Mouse (Mus musculus) thymus, adult 2 months (tissue): ENCODE results near the gene Gadd45b.

Source experiments
- CTCF ChIP-seq: fragments of 200-500 bp; IDR thresholded peaks from 2 replicates; pipeline ENCODE4 v1.5.1; 2012; ENCODE audit warnings: mild to moderate bottlenecking, control low read depth, low read length, moderate library complexity, borderline replicate concordance; ENCODE audit not compliant: control insufficient read depth, poor library complexity, insufficient read depth; ENCODE audit errors: extremely low read depth
- POLR2A ChIP-seq: fragments of 200-500 bp; IDR thresholded peaks from 2 replicates; pipeline ENCODE4 v1.6.1; 2012; ENCODE audit warnings: mild to moderate bottlenecking, low read length, control low read depth, moderate library complexity; ENCODE audit not compliant: control insufficient read depth, poor library complexity, insufficient read depth; ENCODE audit errors: extremely low read depth

GRCm38 (mm10) chr10:80971533-80971932 lies 41.7 kb downstream of the Gadd45b start:
- TF ChIP-seq POLR2A: no peak
- no peak for TF ChIP-seq CTCF
